Mouse (Mus musculus): ENCODE results near the gene Snx29.
"Not testable (repeated sequence)": the region's sequence is repeated elsewhere in the genome, so short reads cannot be mapped to it uniquely, and the experiment has no call there.

DNA sequence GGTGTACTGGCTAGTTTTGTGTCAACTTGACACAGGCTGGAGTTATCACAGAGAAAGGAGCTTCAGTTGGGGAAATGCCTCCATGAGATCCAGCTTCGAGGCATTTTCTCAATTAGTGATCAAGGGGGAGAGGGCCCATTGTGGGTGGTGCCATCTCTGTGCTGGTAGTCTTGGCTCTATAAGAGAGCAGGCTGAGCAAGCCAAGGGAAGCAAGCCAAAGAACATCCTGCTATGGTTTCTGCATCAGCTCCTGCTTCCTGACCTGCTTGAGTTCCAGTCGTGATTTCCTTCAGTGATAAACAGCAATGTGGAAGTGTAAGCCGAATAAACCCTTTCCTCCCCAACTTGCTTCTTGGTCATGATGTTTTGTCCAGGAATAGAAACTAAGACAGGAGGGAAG lies 253.0 kb downstream of the Snx29 start:
- not testable (repeated sequence) for TF ChIP-seq CTCF (IDR thresholded peaks at IDR 0.05; ENCODE audit: borderline replicate concordance, extremely low read depth, insufficient read depth, insufficient read length); POLR2A (IDR thresholded peaks at IDR 0.05; ENCODE audit: borderline replicate concordance, extremely low read depth, insufficient read depth, insufficient read length, poor library complexity, severe bottlenecking)
